Mouse (Mus musculus): ENCODE measurements around the gene Rgr. TPM values are rescaled to one million over a fixed set of nuclear protein-coding genes. Genes with fewer than 3 reads are reported as not detected.
"Not testable (repeated sequence)": the region's sequence is repeated elsewhere in the genome, so short reads cannot be mapped to it uniquely, and the experiment has no call there.

Rgr gene
- polyA plus RNA-seq, 2 experiments: 0.55 to 0.62 TPM

DNA sequence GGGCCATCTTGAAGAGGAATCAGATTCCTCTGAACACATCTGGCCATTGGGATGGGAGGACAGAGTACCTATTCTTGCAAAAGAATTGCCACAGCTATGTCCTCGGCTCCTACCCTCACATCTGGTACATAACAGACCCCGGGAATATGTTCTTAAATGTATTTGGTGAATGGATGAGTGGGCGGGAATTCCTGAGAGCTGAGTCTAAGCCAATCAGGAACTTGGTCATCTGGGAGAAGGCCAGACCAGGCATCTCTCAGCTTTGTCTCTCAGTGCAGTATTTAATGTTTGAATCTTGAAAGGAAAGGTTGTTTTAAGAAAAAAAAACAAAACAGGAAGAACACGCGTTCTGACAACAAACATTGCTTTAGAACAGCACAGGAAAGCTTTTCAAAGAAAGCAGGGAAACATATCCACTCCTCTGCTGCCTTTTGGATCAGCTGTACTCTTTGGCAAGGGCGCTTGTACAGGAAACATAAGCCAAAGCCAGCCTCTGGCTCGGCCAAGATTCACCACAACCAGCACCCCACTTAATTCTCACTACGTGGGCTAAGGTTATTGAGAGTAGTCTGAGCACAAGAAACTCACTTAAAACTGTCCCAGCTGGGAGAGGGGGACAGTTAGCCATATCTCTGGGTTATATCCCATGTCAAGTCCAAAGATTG lies 45.2 kb downstream of the Rgr start:
- Histone ChIP-seq H3K4me2 (replicated peaks; ENCODE audit: low read depth, low read length, severe bottlenecking) (no peak overlapping the region), H3K27me3 (ENCODE audit: control insufficient read depth, insufficient read depth, low read length) (no peaks in the 10 kb centered on the region), H3K9ac (ENCODE audit: low read depth, low read length, severe bottlenecking) (no peak overlapping the region), H3K4me1 (ENCODE audit: control insufficient read depth, insufficient read depth, low read length) (no peaks in the 10 kb centered on the region), H3K4me3 (replicated peaks; ENCODE audit: low read length) (no peak overlapping the region), H3K27ac (replicated peaks; ENCODE audit: low read depth, low read length) (no peak overlapping the region), H3K9me3 (ENCODE audit: control insufficient read depth, low read length) (no peaks in the 10 kb centered on the region), H3K36me3 (ENCODE audit: control insufficient read depth, insufficient read depth, low read length) (no peaks in the 10 kb centered on the region)
- ATAC-seq (ENCODE audit: low FRiP score, low read depth) (no peak), DNase-seq (ENCODE audit: low spot score) (no peak)
- no peak for TF ChIP-seq POLR2A (IDR thresholded peaks at IDR 0.05; ENCODE audit: borderline replicate concordance, extremely low read depth, insufficient read depth, insufficient read length)
- WGBS: 79% methylated on average over 8 of the region's 8 CpGs

DNA sequence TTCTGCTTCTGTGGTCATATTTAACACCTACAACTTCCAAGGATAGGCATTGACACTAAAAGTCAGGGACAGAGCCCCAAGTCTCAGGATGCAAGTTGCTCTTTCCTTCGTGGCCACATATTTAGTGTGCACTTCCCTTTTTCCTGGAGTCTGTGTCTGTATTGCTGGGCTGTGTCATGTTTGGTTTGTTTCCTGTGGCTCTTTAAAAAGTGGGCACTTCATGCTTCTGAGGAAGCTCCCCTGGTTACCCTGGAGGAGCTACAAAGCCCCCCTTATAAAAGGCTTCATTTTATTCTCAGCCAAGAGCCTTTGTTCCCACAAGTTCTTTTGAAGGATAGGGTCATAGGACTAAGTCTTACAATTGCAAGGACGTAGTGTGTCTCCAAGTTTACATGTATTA lies 45.9 kb downstream of the Rgr start:
- DNase-seq (ENCODE audit: low spot score) (no peak), ATAC-seq (ENCODE audit: low FRiP score, low read depth) (no peak)
- no peak overlapping the region for H3K4me2 ChIP-seq (replicated peaks; ENCODE audit: low read depth, low read length, severe bottlenecking)
- no peak overlapping the region for H3K9ac ChIP-seq (ENCODE audit: low read depth, low read length, severe bottlenecking)
- 71% methylated on average over 2 of the region's 2 CpGs for WGBS
- no peaks in the 10 kb centered on the region for H3K4me1 ChIP-seq (ENCODE audit: control insufficient read depth, insufficient read depth, low read length)
- no peak overlapping the region for H3K4me3 ChIP-seq (replicated peaks; ENCODE audit: low read length)
- H3K27me3 ChIP-seq (ENCODE audit: control insufficient read depth, insufficient read depth, low read length): no peaks in the 10 kb centered on the region
- no peaks in the 10 kb centered on the region for H3K9me3 ChIP-seq (ENCODE audit: control insufficient read depth, low read length)
- H3K36me3 ChIP-seq (ENCODE audit: control insufficient read depth, insufficient read depth, low read length): no peaks in the 10 kb centered on the region
- no peak for TF ChIP-seq POLR2A (IDR thresholded peaks at IDR 0.05; ENCODE audit: borderline replicate concordance, extremely low read depth, insufficient read depth, insufficient read length)
- H3K27ac ChIP-seq (replicated peaks; ENCODE audit: low read depth, low read length): no peak overlapping the region

DNA sequence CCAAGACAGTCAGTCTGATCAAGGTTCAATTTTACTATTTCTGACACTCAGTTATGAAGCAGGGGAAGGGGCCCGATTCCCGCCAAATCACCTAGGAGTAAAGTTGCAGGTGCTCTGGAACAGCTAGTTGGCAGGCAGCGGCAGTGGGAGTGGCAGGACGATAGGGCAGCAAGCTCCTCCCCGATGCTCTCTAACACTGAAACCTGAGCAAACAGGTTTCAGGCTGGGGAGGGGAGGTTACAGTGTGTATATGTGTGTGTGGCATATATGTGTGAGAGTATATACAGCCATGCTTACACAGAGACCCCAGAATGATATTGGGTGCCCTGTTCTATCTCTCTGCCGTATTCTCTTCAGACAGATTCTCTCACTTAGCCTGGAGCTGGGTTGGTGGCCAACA lies 48.0 kb downstream of the Rgr start:
- DNase-seq (ENCODE audit: low spot score); H3K27me3 ChIP-seq (ENCODE audit: control insufficient read depth, insufficient read depth, low read length); H3K9me3 ChIP-seq (ENCODE audit: control insufficient read depth, low read length); H3K27ac ChIP-seq (replicated peaks; ENCODE audit: low read depth, low read length); H3K36me3 ChIP-seq (ENCODE audit: control insufficient read depth, insufficient read depth, low read length); ATAC-seq (ENCODE audit: low FRiP score, low read depth); H3K4me2 ChIP-seq (replicated peaks; ENCODE audit: low read depth, low read length, severe bottlenecking); H3K4me3 ChIP-seq (replicated peaks; ENCODE audit: low read length); H3K9ac ChIP-seq (ENCODE audit: low read depth, low read length, severe bottlenecking); H3K4me1 ChIP-seq (ENCODE audit: control insufficient read depth, insufficient read depth, low read length): not testable (repeated sequence)
- 79% methylated on average over 6 of the region's 6 CpGs for WGBS

DNA sequence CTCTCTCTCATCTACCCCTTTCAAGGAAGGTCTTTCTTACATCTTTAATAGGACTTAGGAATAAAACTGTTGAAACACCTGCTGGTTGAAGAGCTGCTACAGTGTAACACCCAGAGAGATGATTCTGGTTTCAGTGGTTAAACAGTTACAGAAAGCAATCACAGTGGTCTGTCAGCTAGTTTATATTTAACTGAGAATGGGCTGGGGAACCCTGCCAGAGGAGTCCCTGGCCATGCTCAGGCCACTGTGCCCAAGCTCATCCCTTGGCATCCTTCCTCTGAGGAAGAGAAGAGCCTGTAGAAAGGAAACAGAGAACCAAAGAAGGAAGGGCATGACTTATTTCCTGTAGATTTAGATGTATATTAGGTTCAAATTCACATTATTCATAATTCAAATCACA lies 59.0 kb downstream of the Rgr start:
- no peaks in the 10 kb centered on the region for H3K27me3 ChIP-seq (ENCODE audit: control insufficient read depth, insufficient read depth, low read length)
- no peaks in the 10 kb centered on the region for H3K36me3 ChIP-seq (ENCODE audit: control insufficient read depth, insufficient read depth, low read length)
- no peak overlapping the region for H3K4me3 ChIP-seq (replicated peaks; ENCODE audit: low read length)
- H3K4me1 ChIP-seq (ENCODE audit: control insufficient read depth, insufficient read depth, low read length): no peaks in the 10 kb centered on the region
- no peak for DNase-seq (ENCODE audit: low spot score)
- H3K9me3 ChIP-seq (ENCODE audit: control insufficient read depth, low read length): no peaks in the 10 kb centered on the region
- no peak overlapping the region for H3K4me2 ChIP-seq (replicated peaks; ENCODE audit: low read depth, low read length, severe bottlenecking)
- H3K9ac ChIP-seq (ENCODE audit: low read depth, low read length, severe bottlenecking): no peak overlapping the region
- no peak for ATAC-seq (ENCODE audit: low FRiP score, low read depth)
- TF ChIP-seq POLR2A (IDR thresholded peaks at IDR 0.05; ENCODE audit: borderline replicate concordance, extremely low read depth, insufficient read depth, insufficient read length): no peak
- no peak overlapping the region for H3K27ac ChIP-seq (replicated peaks; ENCODE audit: low read depth, low read length)

DNA sequence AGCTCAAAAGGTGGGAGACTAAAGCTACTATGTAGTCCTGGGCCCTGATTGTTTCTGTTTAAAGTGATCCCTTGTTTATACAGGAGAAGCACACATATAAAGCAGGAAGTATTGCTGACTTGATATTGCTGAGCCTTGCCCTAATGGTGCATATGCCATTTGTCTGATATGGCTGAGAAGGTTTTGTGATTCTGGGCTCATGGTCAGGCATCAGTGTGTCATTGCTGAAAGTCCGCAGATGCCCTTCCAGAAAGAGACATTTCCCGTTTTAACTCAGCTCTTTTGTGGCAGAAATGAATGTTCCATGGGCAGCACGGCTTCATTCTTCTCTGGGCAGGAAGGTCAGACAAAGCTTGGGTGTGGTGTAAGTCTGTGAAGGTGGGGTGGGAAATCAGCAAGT lies 63.1 kb downstream of the Rgr start:
- DNase-seq (ENCODE audit: low spot score): no peak
- no peak overlapping the region for H3K9ac ChIP-seq (ENCODE audit: low read depth, low read length, severe bottlenecking)
- 80% methylated on average over 3 of the region's 3 CpGs for WGBS
- no peak overlapping the region for H3K4me2 ChIP-seq (replicated peaks; ENCODE audit: low read depth, low read length, severe bottlenecking)
- no peaks in the 10 kb centered on the region for H3K4me1 ChIP-seq (ENCODE audit: control insufficient read depth, insufficient read depth, low read length)
- no peaks in the 10 kb centered on the region for H3K36me3 ChIP-seq (ENCODE audit: control insufficient read depth, insufficient read depth, low read length)
- no peaks in the 10 kb centered on the region for H3K27me3 ChIP-seq (ENCODE audit: control insufficient read depth, insufficient read depth, low read length)
- H3K4me3 ChIP-seq (replicated peaks; ENCODE audit: low read length): no peak overlapping the region
- H3K27ac ChIP-seq (replicated peaks; ENCODE audit: low read depth, low read length): no peak overlapping the region
- no peak for ATAC-seq (ENCODE audit: low FRiP score, low read depth)
- H3K9me3 ChIP-seq (ENCODE audit: control insufficient read depth, low read length): no peaks in the 10 kb centered on the region
- TF ChIP-seq POLR2A (IDR thresholded peaks at IDR 0.05; ENCODE audit: borderline replicate concordance, extremely low read depth, insufficient read depth, insufficient read length): no peak

Other genes starting within 250 kb of the Rgr start
- 19.2 and 20.2 TPM in 2 replicates for gene Ccser2, start 80.2 kb downstream of the Rgr start, polyA plus RNA-seq (2012; rRNA removed)
- 44.3 and 47.3 TPM in 2 replicates for gene Ccser2, start 80.2 kb downstream of the Rgr start, polyA plus RNA-seq (2014; fragmentation: Nextera tagmentation; extraction: Ambion mirVana)
- gene Lrit1, start 5.9 kb upstream of the Rgr start, polyA plus RNA-seq (2012; rRNA removed): not detected in 2 replicates
- not detected in 2 replicates for gene Lrit1, start 5.9 kb upstream of the Rgr start, polyA plus RNA-seq (2014; fragmentation: Nextera tagmentation; extraction: Ambion mirVana)
- gene Lrit2, start 19.0 kb upstream of the Rgr start, polyA plus RNA-seq (2012; rRNA removed): not detected in 2 replicates
- gene Lrit2, start 19.0 kb upstream of the Rgr start, polyA plus RNA-seq (2014; fragmentation: Nextera tagmentation; extraction: Ambion mirVana): not detected in 2 replicates
- gene Cdhr1, start 49.4 kb upstream of the Rgr start, polyA plus RNA-seq (2012; rRNA removed): 0.42 and 0.45 TPM in 2 replicates
- 0.47 and 0.48 TPM in 2 replicates for gene Cdhr1, start 49.4 kb upstream of the Rgr start, polyA plus RNA-seq (2014; fragmentation: Nextera tagmentation; extraction: Ambion mirVana)
- 3.8 and 5.5 TPM in 2 replicates for gene 2610528A11Rik, start 65.1 kb upstream of the Rgr start, polyA plus RNA-seq (2012; rRNA removed)
- 4.5 and 7.6 TPM in 2 replicates for gene 2610528A11Rik, start 65.1 kb upstream of the Rgr start, polyA plus RNA-seq (2014; fragmentation: Nextera tagmentation; extraction: Ambion mirVana)
- 79.7 and 84.9 TPM in 2 replicates for gene Ghitm, start 86.3 kb upstream of the Rgr start, polyA plus RNA-seq (2012; rRNA removed)
- 169 and 170 TPM in 2 replicates for gene Ghitm, start 86.3 kb upstream of the Rgr start, polyA plus RNA-seq (2014; fragmentation: Nextera tagmentation; extraction: Ambion mirVana)

Data from limb, embryonic 14.5 days (tissue).